Mouse (Mus musculus): ENCODE results near the gene Gm8909. TPM values are rescaled to one million over a fixed set of nuclear protein-coding genes. Genes with fewer than 3 reads are reported as not detected.
"Not testable (repeated sequence)": the region's sequence is repeated elsewhere in the genome, so short reads cannot be mapped to it uniquely, and the experiment has no call there.

Gm8909 gene
- polyA plus RNA-seq, 1 experiment from 2014 or later: not detected

DNA sequence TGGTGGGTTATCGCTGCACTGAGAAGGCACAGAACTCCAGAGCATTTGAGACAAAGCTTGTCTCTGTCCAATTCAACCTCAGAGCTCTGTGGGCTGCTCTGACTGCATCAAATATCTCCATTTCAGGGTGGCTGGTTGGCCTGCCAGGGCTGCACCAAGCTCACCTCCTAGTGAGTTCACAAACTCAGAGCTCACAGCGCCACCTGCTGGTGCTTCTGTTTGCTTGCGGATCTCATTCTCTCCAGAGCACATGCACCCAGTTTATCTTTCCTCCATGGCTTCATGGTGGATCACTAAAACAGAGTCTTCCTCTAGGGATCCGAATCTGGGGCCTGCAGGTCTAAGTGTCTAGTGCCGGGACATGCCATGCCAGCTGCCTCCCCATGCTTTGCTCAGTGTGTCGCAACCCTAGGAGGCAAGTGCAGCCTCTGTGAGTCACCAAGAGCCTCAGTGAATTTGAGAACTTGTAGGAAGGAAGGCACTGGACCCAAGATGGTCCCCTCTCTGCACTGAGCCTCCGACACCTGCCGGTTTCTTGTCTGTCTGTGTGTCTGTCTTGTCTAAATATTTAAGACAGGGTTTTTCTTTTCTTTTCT lies 25.3 kb upstream of the Gm8909 start:
- Histone ChIP-seq H3K4me1 (ENCODE audit: control insufficient read depth, insufficient read depth, low read length) (no peaks in the 10 kb centered on the region), H3K9ac (replicated peaks; ENCODE audit: low read length) (no peak overlapping the region), H3K36me3 (replicated peaks; ENCODE audit: control insufficient read depth, insufficient read depth, low read depth, low read length) (no peaks in the 10 kb centered on the region), H3K9me3 (replicated peaks; ENCODE audit: control insufficient read depth, low read length) (no peaks in the 10 kb centered on the region), H3K4me3 (ENCODE audit: low read depth, low read length) (no peak overlapping the region), H3K4me2 (ENCODE audit: low read depth, low read length) (no peak overlapping the region), H3K27me3 (ENCODE audit: control insufficient read depth, insufficient read depth, low read length) (peaks cover 9% of the 10 kb centered on the region), H3K27ac (replicated peaks; ENCODE audit: low read depth, low read length) (no peak overlapping the region)
- DNase-seq (ENCODE audit: low spot score) (peak; percentile 93), ATAC-seq (replicated peaks; ENCODE audit: insufficient number of reproducible peaks, low FRiP score, low TSS enrichment, low read depth) (peak; percentile 61; the same call in 1 of the 2 replicates)
- WGBS: 27% methylated on average over 8 of the region's 8 CpGs

DNA sequence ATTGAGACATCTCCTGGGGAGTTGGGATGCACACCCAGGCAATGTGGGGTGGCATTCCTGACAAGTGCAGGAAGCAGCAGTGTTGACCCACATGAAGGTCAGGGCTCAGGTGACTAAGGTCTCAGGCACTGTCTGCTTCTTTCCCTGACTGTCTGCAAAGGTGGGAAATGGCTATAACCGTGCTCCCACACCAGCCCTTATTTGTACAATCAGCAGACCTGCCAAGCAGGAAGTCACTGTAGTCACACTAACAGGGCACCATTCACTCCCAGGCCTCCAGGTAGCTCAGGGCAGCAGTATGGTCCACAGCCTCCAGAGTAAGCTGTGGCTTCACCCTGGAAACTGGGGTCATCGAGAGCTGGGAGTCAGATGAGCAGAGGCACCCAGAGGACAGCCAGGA lies 24.0 kb upstream of the Gm8909 start:
- Histone ChIP-seq H3K27me3 (ENCODE audit: control insufficient read depth, insufficient read depth, low read length) (peaks cover 9% of the 10 kb centered on the region), H3K9me3 (replicated peaks; ENCODE audit: control insufficient read depth, low read length) (no peaks in the 10 kb centered on the region), H3K4me3 (ENCODE audit: low read depth, low read length) (no peak overlapping the region), H3K9ac (replicated peaks; ENCODE audit: low read length) (no peak overlapping the region), H3K27ac (replicated peaks; ENCODE audit: low read depth, low read length) (no peak overlapping the region), H3K4me2 (ENCODE audit: low read depth, low read length) (no peak overlapping the region), H3K4me1 (ENCODE audit: control insufficient read depth, insufficient read depth, low read length) (no peaks in the 10 kb centered on the region), H3K36me3 (replicated peaks; ENCODE audit: control insufficient read depth, insufficient read depth, low read depth, low read length) (no peaks in the 10 kb centered on the region)
- DNase-seq (ENCODE audit: low spot score) (no peak), ATAC-seq (replicated peaks; ENCODE audit: insufficient number of reproducible peaks, low FRiP score, low TSS enrichment, low read depth) (no peak)
- 52% methylated on average over 2 of the region's 2 CpGs for WGBS

DNA sequence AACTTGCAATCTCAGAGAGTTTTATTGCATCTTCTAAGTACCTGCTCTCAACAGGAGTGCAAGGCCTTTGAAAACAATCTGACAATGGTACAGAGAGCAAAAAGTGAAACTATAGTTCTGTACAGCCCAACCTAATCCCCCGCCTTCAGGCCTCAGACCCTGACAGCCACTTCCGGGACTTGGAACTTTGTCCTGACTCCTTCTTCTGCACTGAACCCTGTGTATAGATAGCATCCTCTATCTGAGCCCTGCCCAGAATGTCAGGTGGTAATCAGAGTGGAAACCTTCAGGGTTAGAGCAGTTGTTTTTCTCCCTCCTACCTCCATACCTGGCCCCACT lies 21.8 kb upstream of the Gm8909 start, which contains the start of gene H2-T3:
H2-T3 (minus strand) TSS at position 119 of the 339 bp plus-strand sequence.
- Histone ChIP-seq H3K4me2 (ENCODE audit: low read depth, low read length) (no peak within 1 kb of the TSS), H3K27ac (replicated peaks; ENCODE audit: low read depth, low read length) (no peak within 1 kb of the TSS), H3K4me1 (ENCODE audit: control insufficient read depth, insufficient read depth, low read length) (no peaks in the 10 kb centered on the region), H3K36me3 (replicated peaks; ENCODE audit: control insufficient read depth, insufficient read depth, low read depth, low read length) (no peaks in the 10 kb centered on the region), H3K9ac (replicated peaks; ENCODE audit: low read length) (no peak within 1 kb of the TSS), H3K4me3 (ENCODE audit: low read depth, low read length) (no peak within 1 kb of the TSS), H3K27me3 (ENCODE audit: control insufficient read depth, insufficient read depth, low read length) (peaks cover 9% of the 10 kb centered on the region), H3K9me3 (replicated peaks; ENCODE audit: control insufficient read depth, low read length) (no peaks in the 10 kb centered on the region)
- DNase-seq (ENCODE audit: low spot score) (no peak), ATAC-seq (replicated peaks; ENCODE audit: insufficient number of reproducible peaks, low FRiP score, low TSS enrichment, low read depth) (no peak)
- 64% methylated on average over 2 of the region's 2 CpGs for WGBS

DNA sequence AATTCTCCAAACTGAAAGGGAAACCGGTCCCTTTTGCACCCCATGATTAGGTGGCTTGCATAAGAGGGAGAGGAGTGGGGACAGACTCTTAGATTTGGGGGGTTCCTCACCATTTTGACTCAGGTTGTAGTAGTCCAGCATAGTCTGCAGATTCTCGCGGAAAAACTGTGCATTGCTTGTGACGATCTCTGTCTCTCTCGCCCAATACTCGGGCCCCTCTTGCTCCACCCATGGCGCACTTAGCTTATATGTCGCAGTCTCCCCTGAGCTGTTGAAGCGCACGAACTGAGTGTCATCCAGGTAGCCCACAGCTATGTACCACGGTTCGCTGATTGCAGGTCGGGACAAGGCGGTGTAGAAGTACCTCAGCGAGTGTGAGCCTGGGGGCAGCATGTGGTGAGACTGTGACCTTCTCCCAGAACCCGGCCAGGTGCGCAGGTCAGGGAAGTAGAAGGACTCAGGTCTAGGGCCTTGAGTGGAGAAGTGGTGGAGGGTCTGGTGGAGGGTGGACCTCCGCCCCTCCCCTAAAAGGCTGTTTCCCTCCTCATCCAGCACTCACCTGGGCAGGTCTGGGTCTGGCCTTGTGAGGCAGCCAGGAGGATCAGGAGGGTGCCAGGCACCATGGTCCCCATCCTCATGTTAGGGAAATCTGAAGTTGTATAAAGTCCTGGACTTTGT lies 21.3 kb upstream of the Gm8909 start:
- no peak for ATAC-seq (replicated peaks; ENCODE audit: insufficient number of reproducible peaks, low FRiP score, low TSS enrichment, low read depth)
- 37% methylated on average over 18 of the region's 18 CpGs for WGBS
- H3K4me3 ChIP-seq (ENCODE audit: low read depth, low read length): no peak overlapping the region
- H3K4me1 ChIP-seq (ENCODE audit: control insufficient read depth, insufficient read depth, low read length): no peaks in the 10 kb centered on the region
- no peak overlapping the region for H3K4me2 ChIP-seq (ENCODE audit: low read depth, low read length)
- no peak for DNase-seq (ENCODE audit: low spot score)
- no peaks in the 10 kb centered on the region for H3K9me3 ChIP-seq (replicated peaks; ENCODE audit: control insufficient read depth, low read length)
- no peaks in the 10 kb centered on the region for H3K36me3 ChIP-seq (replicated peaks; ENCODE audit: control insufficient read depth, insufficient read depth, low read depth, low read length)
- no peak overlapping the region for H3K27ac ChIP-seq (replicated peaks; ENCODE audit: low read depth, low read length)
- H3K27me3 ChIP-seq (ENCODE audit: control insufficient read depth, insufficient read depth, low read length): peaks cover 9% of the 10 kb centered on the region
- no peak overlapping the region for H3K9ac ChIP-seq (replicated peaks; ENCODE audit: low read length)

DNA sequence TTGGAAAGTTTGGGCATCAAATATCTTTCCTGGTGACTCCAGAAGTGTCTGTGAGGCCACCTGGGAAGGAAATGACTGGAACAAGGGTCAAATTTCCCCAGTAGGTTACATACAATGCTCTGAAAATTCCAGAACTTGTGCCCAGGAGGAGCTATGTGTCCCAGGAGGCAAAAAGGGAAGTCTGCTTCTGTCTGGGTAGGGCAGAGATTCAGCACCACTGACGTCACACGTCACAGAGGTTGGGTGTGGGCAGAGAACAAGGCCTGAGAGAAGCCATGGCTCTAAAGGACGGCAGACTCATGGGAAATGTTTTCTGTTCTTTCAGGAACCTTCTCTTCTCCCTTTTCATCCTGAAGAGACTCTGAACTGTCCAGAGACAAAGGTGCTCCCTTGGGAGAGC lies 19.2 kb upstream of the Gm8909 start:
- H3K27ac ChIP-seq (replicated peaks; ENCODE audit: low read depth, low read length): no peak overlapping the region
- no peak overlapping the region for H3K4me2 ChIP-seq (ENCODE audit: low read depth, low read length)
- no peaks in the 10 kb centered on the region for H3K4me1 ChIP-seq (ENCODE audit: control insufficient read depth, insufficient read depth, low read length)
- peaks cover 12% of the 10 kb centered on the region for H3K27me3 ChIP-seq (ENCODE audit: control insufficient read depth, insufficient read depth, low read length)
- no peak overlapping the region for H3K9ac ChIP-seq (replicated peaks; ENCODE audit: low read length)
- ATAC-seq (replicated peaks; ENCODE audit: insufficient number of reproducible peaks, low FRiP score, low TSS enrichment, low read depth): no peak
- no peaks in the 10 kb centered on the region for H3K9me3 ChIP-seq (replicated peaks; ENCODE audit: control insufficient read depth, low read length)
- WGBS: 57% methylated on average over 3 of the region's 3 CpGs
- no peak overlapping the region for H3K4me3 ChIP-seq (ENCODE audit: low read depth, low read length)
- DNase-seq (ENCODE audit: low spot score): no peak
- H3K36me3 ChIP-seq (replicated peaks; ENCODE audit: control insufficient read depth, insufficient read depth, low read depth, low read length): no peaks in the 10 kb centered on the region

DNA sequence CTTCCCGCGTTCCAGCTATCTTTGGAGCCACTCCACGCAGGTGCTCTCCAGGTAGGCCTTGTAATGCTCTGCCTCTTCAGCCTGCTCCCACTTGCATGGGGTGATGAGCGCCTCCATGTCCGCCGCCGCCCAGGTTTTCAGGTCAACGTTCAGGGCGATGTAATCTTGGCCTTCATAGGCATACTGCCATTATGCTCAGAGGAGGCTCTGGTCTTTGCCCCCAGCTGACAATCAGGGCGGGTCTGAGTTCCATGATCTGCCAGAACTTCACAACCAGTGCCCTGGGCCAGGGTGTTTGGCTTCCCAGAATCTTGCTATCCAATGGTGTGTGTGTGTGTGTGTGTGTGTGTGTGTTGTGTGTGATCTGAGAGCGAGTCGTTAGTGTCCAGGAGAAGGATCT lies 13.9 kb upstream of the Gm8909 start:
- no peaks in the 10 kb centered on the region for H3K4me1 ChIP-seq (ENCODE audit: control insufficient read depth, insufficient read depth, low read length)
- peaks cover 9% of the 10 kb centered on the region for H3K27me3 ChIP-seq (ENCODE audit: control insufficient read depth, insufficient read depth, low read length)
- H3K36me3 ChIP-seq (replicated peaks; ENCODE audit: control insufficient read depth, insufficient read depth, low read depth, low read length): no peaks in the 10 kb centered on the region
- H3K9ac ChIP-seq (replicated peaks; ENCODE audit: low read length): no peak overlapping the region
- DNase-seq (ENCODE audit: low spot score): no peak
- H3K9me3 ChIP-seq (replicated peaks; ENCODE audit: control insufficient read depth, low read length): no peaks in the 10 kb centered on the region
- H3K4me2 ChIP-seq (ENCODE audit: low read depth, low read length): no peak overlapping the region
- H3K4me3 ChIP-seq (ENCODE audit: low read depth, low read length): no peak overlapping the region
- no peak for ATAC-seq (replicated peaks; ENCODE audit: insufficient number of reproducible peaks, low FRiP score, low TSS enrichment, low read depth)
- 69% methylated on average over 12 of the region's 12 CpGs for whole genome bisulfite sequencing
- H3K27ac ChIP-seq (replicated peaks; ENCODE audit: low read depth, low read length): no peak overlapping the region

DNA sequence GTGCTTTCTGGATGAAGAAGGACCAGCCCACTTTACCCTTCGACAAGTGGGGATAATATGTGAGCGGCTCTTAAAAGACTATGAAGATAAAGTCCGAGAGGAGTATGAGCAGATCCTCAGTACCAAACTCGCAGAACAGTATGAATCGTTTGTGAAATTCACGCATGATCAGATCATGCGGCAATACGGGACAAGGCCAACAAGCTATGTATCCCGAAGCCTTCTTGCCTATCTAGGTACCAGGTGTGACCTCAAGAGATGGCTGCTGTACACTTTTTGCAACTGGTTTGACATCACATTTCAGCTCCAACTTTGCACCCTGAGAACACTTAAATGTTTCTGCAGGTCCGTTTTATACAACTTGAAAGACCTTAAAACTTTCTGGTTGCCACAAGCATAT lies 11.1 kb upstream of the Gm8909 start:
- H3K4me3 ChIP-seq (ENCODE audit: low read depth, low read length); ATAC-seq (replicated peaks; ENCODE audit: insufficient number of reproducible peaks, low FRiP score, low TSS enrichment, low read depth); H3K9ac ChIP-seq (replicated peaks; ENCODE audit: low read length); H3K27me3 ChIP-seq (ENCODE audit: control insufficient read depth, insufficient read depth, low read length); H3K27ac ChIP-seq (replicated peaks; ENCODE audit: low read depth, low read length); H3K9me3 ChIP-seq (replicated peaks; ENCODE audit: control insufficient read depth, low read length); H3K36me3 ChIP-seq (replicated peaks; ENCODE audit: control insufficient read depth, insufficient read depth, low read depth, low read length); DNase-seq (ENCODE audit: low spot score); H3K4me1 ChIP-seq (ENCODE audit: control insufficient read depth, insufficient read depth, low read length): not testable (repeated sequence)
- WGBS: 11% methylated on average over 10 of the region's 10 CpGs
- peak overlapping the region; percentile 50; the same call in 1 of the 2 replicates for H3K4me2 ChIP-seq (ENCODE audit: low read depth, low read length)

DNA sequence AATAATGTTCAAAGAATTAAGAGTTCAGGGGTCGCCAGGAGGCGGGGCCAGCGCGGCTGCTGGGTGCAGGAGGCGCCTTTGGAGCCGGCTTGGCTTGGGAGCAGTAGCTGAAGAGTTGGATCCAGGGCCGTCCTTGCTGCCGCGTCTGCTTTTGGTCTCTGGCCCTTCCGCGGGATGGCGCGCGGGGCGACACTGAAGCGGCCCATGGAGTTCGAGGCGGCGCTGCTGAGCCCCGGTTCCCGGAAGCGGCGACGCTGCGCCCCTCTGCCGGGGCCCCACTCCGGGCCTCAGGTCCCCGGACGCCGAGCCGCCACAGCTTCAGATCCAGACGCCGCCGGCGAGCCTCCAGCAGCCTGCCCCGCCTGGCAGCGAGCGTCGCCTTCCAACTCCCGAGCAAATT lies 10.6 kb upstream of the Gm8909 start:
- peak; percentile 55 for DNase-seq (ENCODE audit: low spot score)
- not testable (repeated sequence) for H3K4me1 ChIP-seq (ENCODE audit: control insufficient read depth, insufficient read depth, low read length); H3K9me3 ChIP-seq (replicated peaks; ENCODE audit: control insufficient read depth, low read length); H3K27ac ChIP-seq (replicated peaks; ENCODE audit: low read depth, low read length); H3K36me3 ChIP-seq (replicated peaks; ENCODE audit: control insufficient read depth, insufficient read depth, low read depth, low read length); H3K27me3 ChIP-seq (ENCODE audit: control insufficient read depth, insufficient read depth, low read length)
- H3K9ac ChIP-seq (replicated peaks; ENCODE audit: low read length): peak overlapping the region; percentile 46
- peak overlapping the region; percentile 26 for H3K4me3 ChIP-seq (ENCODE audit: low read depth, low read length)
- under 1% methylated on average over 40 of the region's 40 CpGs for WGBS
- peak; percentile 56; the same call in 1 of the 2 replicates for ATAC-seq (replicated peaks; ENCODE audit: insufficient number of reproducible peaks, low FRiP score, low TSS enrichment, low read depth)
- H3K4me2 ChIP-seq (ENCODE audit: low read depth, low read length): peak overlapping the region; percentile 50
